Mouse (Mus musculus) MEL (cell line): Measurements from ENCODE around the gene Slc22a15.

ENCODE experiments used
- CTCF ChIP-seq, 3 experiments: IDR thresholded peaks in 2 of 3; conservative IDR thresholded peaks in 1 of 3; 2 replicates each; pipeline ENCODE4 v1.5.1; 2011 to 2012; ENCODE audit warnings: low read length in 3 of 3, low read depth in 2 of 3, mild to moderate bottlenecking in 2 of 3, improper control_type of control experiment in 1 of 3, inconsistent platforms in 1 of 3, mixed read lengths in 1 of 3, moderate library complexity in 1 of 3; ENCODE audit not compliant: control insufficient read depth in 1 of 3, insufficient read depth in 1 of 3, poor library complexity in 1 of 3, severe bottlenecking in 1 of 3
- GATA1 ChIP-seq: IDR thresholded peaks from 2 replicates; pipeline ENCODE4 v1.6.1; 2011; ENCODE audit warnings: low read depth, low read length, improper control_type of control experiment
- MAFK ChIP-seq: IDR thresholded peaks from 2 replicates; pipeline ENCODE4 v1.6.1; 2011; ENCODE audit warnings: low read depth, mild to moderate bottlenecking, low read length, improper control_type of control experiment, borderline replicate concordance

- TF ChIP-seq CTCF (IDR thresholded peaks at IDR 0.05 in 2 of 3, conservative IDR thresholded peaks at IDR 0.05 in 1 of 3; ENCODE audit: control insufficient read depth in 1 of 3, insufficient read depth in 1 of 3, low read depth in 2 of 3, low read length in 3 of 3, poor library complexity in 1 of 3, severe bottlenecking in 1 of 3): no peak
- TF ChIP-seq GATA1: no peak
- no peak for TF ChIP-seq MAFK
These were observed 9.6 kb upstream of the Slc22a15 start for GRCm38 (mm10) chr3:101933820-101934219.
